Mouse (Mus musculus): ENCODE results near the gene Lmtk3. TPM values are rescaled to one million over a fixed set of nuclear protein-coding genes. Genes with fewer than 3 reads are reported as not detected.

Gene Lmtk3
- 1 to 10 TPM; 6.2 to 8.4 TPM for total RNA-seq (2021)
- long read RNA-seq, experiment 1 = 0 reads
- long read RNA-seq, experiment 2, partial matches to known transcripts = 0 of 1 reads
- long read RNA-seq, experiment 2, other reads (novel, unspliced or antisense) = 1 of 1 reads

GRCm38 (mm10) chr7:45783511-45784091, at the start of gene Lmtk3:
Lmtk3 (plus strand) TSS chr7:45783738.
- peak in 1 of 2 experiments; percentile 55 for DNase-seq (ENCODE audit: low spot score in 2 of 2)

- peak; percentile 81 to 82 for DNase-seq (ENCODE audit: low spot score in 2 of 2)
Measured at GRCm38 (mm10) chr7:45739162-45739763, 44.3 kb upstream of the Lmtk3 start.

DNA sequence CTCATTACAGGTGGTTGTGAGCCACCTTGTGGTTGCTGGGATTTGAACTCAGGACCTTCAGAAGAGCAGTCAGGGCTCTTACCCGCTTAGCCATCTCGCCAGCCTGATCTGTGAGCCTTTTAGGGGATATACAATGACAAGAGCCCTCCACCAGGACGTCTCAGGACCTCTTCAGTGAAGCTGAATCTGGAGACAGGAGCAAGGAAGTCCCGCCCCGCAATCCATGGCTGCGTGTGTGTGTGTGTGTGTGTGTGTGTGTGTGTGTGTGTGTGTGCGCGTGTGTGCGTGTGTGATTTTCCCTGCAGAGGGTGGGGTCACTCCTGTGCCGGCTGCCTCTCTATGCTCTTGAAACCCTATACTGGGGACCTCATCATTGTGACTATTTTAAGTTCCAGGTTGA, 43.7 kb upstream of the Lmtk3 start:
- no peak for DNase-seq (ENCODE audit: low spot score in 2 of 2)

- no peak for DNase-seq (ENCODE audit: low spot score in 2 of 2)
Measured at GRCm38 (mm10) chr7:45741308-45741707, 42.2 kb upstream of the Lmtk3 start.

- DNase-seq (ENCODE audit: low spot score in 2 of 2) = no peak
Measured at GRCm38 (mm10) chr7:45741777-45742176, 41.8 kb upstream of the Lmtk3 start.

- DNase-seq (ENCODE audit: low spot score in 2 of 2) = no peak
Measured at GRCm38 (mm10) chr7:45742338-45742737, 41.2 kb upstream of the Lmtk3 start.

DNA sequence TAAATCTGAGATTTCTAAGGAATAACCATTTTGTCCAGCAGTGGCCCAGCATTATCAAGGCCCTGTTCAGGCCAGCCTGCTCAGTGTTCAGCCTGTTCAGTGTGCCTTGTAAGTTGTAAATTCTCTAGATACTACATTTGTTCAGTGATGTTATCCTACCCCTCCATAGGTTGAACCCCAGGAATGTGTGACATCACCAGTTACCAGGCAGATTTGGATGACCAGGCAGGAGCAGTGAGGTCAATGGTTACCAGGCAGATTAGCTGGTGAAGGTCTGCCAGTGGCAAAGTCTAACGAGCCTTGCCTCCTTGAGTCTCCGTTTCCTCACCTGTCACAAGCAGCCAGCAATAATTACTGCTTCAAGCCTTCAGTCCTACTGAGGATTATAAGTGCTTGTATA, 39.2 kb upstream of the Lmtk3 start:
- DNase-seq (ENCODE audit: low spot score in 2 of 2) = peak in 1 of 2 experiments; percentile 55

DNA sequence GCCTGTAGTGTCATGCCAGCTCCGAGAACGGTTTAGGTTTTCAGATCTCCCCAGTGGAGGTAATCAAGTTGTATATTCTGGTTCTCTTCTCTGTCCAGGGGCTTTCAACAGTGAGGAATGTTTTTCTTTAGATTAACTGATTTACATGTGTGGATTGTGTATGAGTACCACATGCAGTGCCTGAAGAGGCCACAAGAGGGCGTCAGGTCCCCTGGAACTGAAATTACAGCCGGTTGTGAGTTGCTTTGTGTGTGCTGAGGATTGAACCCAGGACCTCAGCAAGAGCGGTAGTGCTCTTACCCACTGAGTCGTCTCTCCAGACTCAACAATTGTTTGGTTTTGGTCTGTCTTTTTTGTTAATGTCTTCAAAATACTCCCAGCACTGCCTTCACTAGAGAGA, 37.0 kb upstream of the Lmtk3 start:
- DNase-seq (ENCODE audit: low spot score in 2 of 2) = no peak

DNA sequence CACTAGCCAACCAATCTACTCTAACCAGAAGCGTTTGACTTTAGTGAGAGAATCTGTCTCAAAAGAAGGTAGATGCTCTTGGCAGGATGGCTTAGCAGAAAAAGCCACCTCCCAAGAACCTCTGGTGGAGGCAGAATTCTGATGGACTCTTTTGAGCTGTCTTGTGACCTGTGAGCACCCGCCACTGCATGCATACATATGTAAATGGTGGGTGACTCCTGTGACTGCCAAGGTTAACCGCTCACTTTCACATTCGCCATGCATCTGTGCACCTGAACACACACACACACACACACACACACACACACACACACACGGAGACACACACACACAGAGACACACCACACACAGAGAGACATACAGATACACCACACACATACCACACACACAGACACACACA, 36.1 kb upstream of the Lmtk3 start:
- DNase-seq (ENCODE audit: low spot score in 2 of 2) = no peak

DNA sequence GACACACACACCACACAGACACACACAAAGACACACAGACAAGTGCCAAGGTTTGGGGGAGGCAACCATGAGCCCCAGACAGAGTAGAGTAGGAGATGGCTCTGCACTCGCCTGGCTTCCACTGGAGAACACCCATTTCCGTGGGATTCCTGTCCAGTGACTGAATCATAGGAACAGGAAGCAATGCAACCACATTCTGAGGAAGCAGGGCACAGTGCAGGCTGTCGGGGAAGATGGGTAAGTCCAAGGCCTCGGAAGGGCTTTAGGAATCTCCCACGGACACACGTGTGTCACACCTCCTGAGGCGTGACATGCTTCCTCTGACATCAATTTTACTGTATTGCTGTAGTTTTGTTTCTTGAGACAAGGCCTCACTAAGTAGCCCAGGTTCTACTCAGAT, 35.4 kb upstream of the Lmtk3 start:
- no peak for DNase-seq (ENCODE audit: low spot score in 2 of 2)

- no peak for DNase-seq (ENCODE audit: low spot score in 2 of 2)
Measured at GRCm38 (mm10) chr7:45749401-45749800, 34.1 kb upstream of the Lmtk3 start.

- DNase-seq (ENCODE audit: low spot score in 2 of 2) = no peak
Measured at GRCm38 (mm10) chr7:45750162-45750561, 33.4 kb upstream of the Lmtk3 start.

- DNase-seq (ENCODE audit: low spot score in 2 of 2) = no peak
Measured at GRCm38 (mm10) chr7:45755703-45756102, 27.8 kb upstream of the Lmtk3 start.

- no peak for DNase-seq (ENCODE audit: low spot score in 2 of 2)
Measured at GRCm38 (mm10) chr7:45759400-45759799, 24.1 kb upstream of the Lmtk3 start.

DNA sequence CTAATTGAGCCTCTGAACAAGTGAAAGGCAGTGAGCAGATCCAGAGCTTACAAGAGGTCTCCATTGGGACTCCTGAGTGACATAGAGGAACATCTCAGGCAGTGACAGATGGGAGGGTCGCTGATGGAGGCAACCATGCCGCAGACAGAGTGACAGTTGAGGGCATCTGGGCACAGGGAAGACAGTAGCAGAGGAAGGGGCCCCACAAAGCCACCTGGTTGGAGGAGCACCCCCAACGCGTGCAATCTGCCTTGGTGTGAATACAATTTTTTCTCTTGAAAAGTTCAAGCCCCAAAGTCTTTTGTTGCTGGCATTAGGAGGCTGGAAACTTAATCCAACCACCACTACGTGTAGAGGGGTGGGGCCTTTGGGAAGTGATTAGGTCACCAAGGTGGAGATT, 23.4 kb upstream of the Lmtk3 start:
- DNase-seq (ENCODE audit: low spot score in 2 of 2) = no peak

DNA sequence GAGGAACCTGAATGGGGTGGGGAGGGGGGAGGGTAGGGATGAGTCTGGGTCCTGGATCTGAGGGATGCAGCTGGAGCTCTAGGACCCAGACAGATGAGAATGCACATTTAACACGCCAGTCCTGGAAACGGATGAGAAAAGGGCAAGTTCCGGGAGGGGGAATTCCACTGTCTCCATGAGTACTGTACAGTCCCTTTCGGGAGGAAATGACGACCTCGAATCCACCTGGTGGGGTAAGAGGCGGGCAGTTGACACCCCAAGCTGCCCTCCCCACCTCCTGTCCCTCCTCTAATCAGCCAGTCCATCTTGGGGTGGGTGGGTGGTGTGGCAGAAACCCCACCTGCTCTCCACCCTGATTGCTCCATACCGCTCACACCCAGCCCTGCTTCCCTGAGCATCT, 17.5 kb upstream of the Lmtk3 start:
- no peak for DNase-seq (ENCODE audit: low spot score in 2 of 2)

GRCm38 (mm10) chr7:45766764-45767163, 16.8 kb upstream of the Lmtk3 start:
- DNase-seq (ENCODE audit: low spot score in 2 of 2) = no peak

- DNase-seq (ENCODE audit: low spot score in 2 of 2) = no peak
Measured at GRCm38 (mm10) chr7:45767500-45767899, 16.0 kb upstream of the Lmtk3 start.

DNA sequence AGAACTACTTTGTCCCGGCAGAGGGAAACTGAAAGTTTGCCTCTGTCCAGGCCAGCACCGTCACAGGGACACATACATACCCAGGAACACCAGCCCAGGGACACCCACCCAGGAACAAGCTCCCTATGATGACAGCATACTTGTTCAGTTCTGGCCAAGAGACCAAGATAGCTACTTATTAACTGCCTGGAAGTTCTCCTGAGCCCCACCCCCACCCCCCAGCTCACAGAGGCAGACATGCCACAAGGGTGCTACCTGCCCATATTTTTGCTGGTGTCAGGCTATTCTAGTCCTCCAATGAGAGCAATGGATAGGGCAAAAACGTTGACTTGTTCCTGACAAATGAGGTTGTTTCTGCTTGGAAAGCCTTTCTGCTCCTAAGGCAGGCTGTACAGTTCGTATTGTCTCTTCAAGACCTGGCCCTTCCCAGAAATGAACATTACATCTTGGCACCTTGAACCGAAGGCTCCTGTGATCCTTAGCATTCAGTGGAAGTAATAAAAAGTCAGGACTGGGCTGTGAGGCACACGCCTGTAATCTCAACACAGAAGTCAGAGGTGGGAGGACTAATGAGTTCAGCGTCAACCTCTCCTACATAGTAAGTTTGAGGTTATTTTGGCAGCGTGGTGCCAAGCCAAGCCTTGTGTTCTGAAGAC, 13.0 kb upstream of the Lmtk3 start:
- no peak for DNase-seq (ENCODE audit: low spot score in 2 of 2)

- no peak for DNase-seq (ENCODE audit: low spot score in 2 of 2)
Measured at GRCm38 (mm10) chr7:45771101-45771500, 12.4 kb upstream of the Lmtk3 start.

GRCm38 (mm10) chr7:45775237-45775636, 8.3 kb upstream of the Lmtk3 start:
- DNase-seq (ENCODE audit: low spot score in 2 of 2) = no peak

- no peak for DNase-seq (ENCODE audit: low spot score in 2 of 2)
Measured at GRCm38 (mm10) chr7:45779081-45779641, 4.4 kb upstream of the Lmtk3 start.
